Mouse (Mus musculus) testis, adult 2 months (tissue): ENCODE measurements around the gene Afmid.

Experiments used
- CTCF ChIP-seq: fragments of 200-500 bp; IDR thresholded peaks from 2 replicates; pipeline ENCODE4 v1.5.1; 2012; ENCODE audit warnings: low read depth, mild to moderate bottlenecking, inconsistent platforms, low read length, moderate library complexity; ENCODE audit not compliant: control insufficient read depth, insufficient read depth, insufficient replicate concordance
- POLR2A ChIP-seq: fragments of 200-500 bp; IDR thresholded peaks from 2 replicates; pipeline ENCODE4 v1.6.1; 2012; ENCODE audit warnings: low read depth, mild to moderate bottlenecking, inconsistent platforms, low read length, moderate library complexity; ENCODE audit not compliant: control insufficient read depth

GRCm38 (mm10) chr11:117780582-117781111 is 45.1 kb upstream of the Afmid start:
- TF ChIP-seq CTCF = no peak
- no peak; the same call in 1 of the 2 replicates for TF ChIP-seq POLR2A
